Mouse (Mus musculus): ENCODE measurements around the gene G3bp2. TPM values are rescaled to one million over a fixed set of nuclear protein-coding genes. Genes with fewer than 3 reads are reported as not detected.

Gene G3bp2
- polyA plus RNA-seq, 1 experiment from 2014 or later = 153 TPM

GRCm38 (mm10) chr5:92094062-92094415, 10.5 kb upstream of the G3bp2 start:
- Histone ChIP-seq H3K4me2 (ENCODE audit: low read depth, low read length) (no peak overlapping the region), H3K27ac (replicated peaks; ENCODE audit: low read depth, low read length) (no peak overlapping the region), H3K36me3 (ENCODE audit: control insufficient read depth, insufficient read depth, low read length) (no peaks in the 10 kb centered on the region), H3K27me3 (replicated peaks; ENCODE audit: control insufficient read depth, insufficient read depth, low read length) (no peaks in the 10 kb centered on the region), H3K9ac (ENCODE audit: low read depth, low read length) (no peak overlapping the region), H3K4me1 (ENCODE audit: control insufficient read depth, insufficient read depth, low read length) (no peaks in the 10 kb centered on the region), H3K9me3 (ENCODE audit: control insufficient read depth, low read length) (no peaks in the 10 kb centered on the region), H3K4me3 (ENCODE audit: low read depth, low read length) (no peak overlapping the region)
- 69% methylated on average over 3 of the region's 3 CpGs for WGBS
- ATAC-seq (ENCODE audit: low read depth) = no peak
- no peak for DNase-seq (ENCODE audit: low spot score)

DNA sequence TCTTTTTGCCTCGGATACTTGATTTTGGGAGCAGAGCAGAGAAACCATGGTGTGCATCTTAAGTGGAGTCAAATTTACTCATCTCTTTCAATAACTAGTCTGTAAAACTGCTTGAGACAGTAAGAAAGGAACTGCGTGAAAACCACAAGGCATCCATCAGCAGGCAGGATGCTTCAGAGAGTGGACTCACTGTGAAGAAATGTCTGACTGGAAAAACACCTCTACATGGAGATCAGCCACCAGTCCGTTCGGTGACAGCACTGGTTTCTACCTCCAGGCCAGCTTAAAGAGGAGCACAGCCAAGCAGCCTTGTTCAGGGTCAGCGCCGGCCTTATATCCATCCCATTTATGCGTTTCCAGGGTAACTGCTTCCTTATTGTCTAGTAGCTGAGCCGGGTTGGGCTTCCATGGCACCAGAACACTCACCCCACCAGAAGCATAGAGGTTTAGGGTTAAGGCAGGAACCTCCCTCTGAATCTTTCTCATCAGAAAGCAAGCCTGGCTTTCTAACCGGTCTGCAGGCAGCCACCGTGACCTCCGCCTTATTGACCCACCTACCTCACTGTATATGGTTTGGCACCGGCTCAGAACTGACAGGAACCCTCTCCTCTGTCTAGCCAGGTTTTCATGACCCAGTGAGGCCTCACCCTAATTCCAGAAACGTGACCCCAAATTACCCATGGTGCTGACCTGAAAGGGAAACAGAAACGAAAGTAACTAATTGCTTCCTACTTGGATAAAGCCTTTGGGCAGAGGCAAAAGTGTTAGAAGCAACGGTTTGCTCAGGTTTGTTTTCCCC, 9.9 kb upstream of the G3bp2 start:
- Histone ChIP-seq H3K4me2 (ENCODE audit: low read depth, low read length) (no peak overlapping the region), H3K4me3 (ENCODE audit: low read depth, low read length) (no peak overlapping the region), H3K9ac (ENCODE audit: low read depth, low read length) (no peak overlapping the region), H3K36me3 (ENCODE audit: control insufficient read depth, insufficient read depth, low read length) (no peaks in the 10 kb centered on the region), H3K27me3 (replicated peaks; ENCODE audit: control insufficient read depth, insufficient read depth, low read length) (no peaks in the 10 kb centered on the region), H3K9me3 (ENCODE audit: control insufficient read depth, low read length) (no peaks in the 10 kb centered on the region), H3K27ac (replicated peaks; ENCODE audit: low read depth, low read length) (no peak overlapping the region), H3K4me1 (ENCODE audit: control insufficient read depth, insufficient read depth, low read length) (no peaks in the 10 kb centered on the region)
- DNase-seq (ENCODE audit: low spot score) = no peak
- no peak for ATAC-seq (ENCODE audit: low read depth)
- WGBS = 53% methylated on average over 15 of the region's 15 CpGs

- no peaks in the 10 kb centered on the region for H3K36me3 ChIP-seq (ENCODE audit: control insufficient read depth, insufficient read depth, low read length)
- WGBS = 90% methylated on average over 4 of the region's 4 CpGs
These were observed 4.0 kb upstream of the G3bp2 start for GRCm38 (mm10) chr5:92087469-92087868.

GRCm38 (mm10) chr5:92085821-92086550, 2.5 kb upstream of the G3bp2 start:
- no peak for ATAC-seq (ENCODE audit: low read depth)
- DNase-seq (ENCODE audit: low spot score) = no peak
- H3K9ac ChIP-seq (ENCODE audit: low read depth, low read length) = no peak overlapping the region
- 75% methylated on average over 7 of the region's 7 CpGs for WGBS
- no peaks in the 10 kb centered on the region for H3K27me3 ChIP-seq (replicated peaks; ENCODE audit: control insufficient read depth, insufficient read depth, low read length)
- H3K4me1 ChIP-seq (ENCODE audit: control insufficient read depth, insufficient read depth, low read length) = peaks cover 12% of the 10 kb centered on the region
- H3K9me3 ChIP-seq (ENCODE audit: control insufficient read depth, low read length) = no peaks in the 10 kb centered on the region
- no peak overlapping the region for H3K27ac ChIP-seq (replicated peaks; ENCODE audit: low read depth, low read length)
- no peaks in the 10 kb centered on the region for H3K36me3 ChIP-seq (ENCODE audit: control insufficient read depth, insufficient read depth, low read length)
- H3K4me3 ChIP-seq (ENCODE audit: low read depth, low read length) = no peak overlapping the region
- no peak overlapping the region for H3K4me2 ChIP-seq (ENCODE audit: low read depth, low read length)

More at GRCm38 (mm10) chr5:92087469-92087868, 4.0 kb upstream of the G3bp2 start:
- Histone ChIP-seq H3K4me1 (ENCODE audit: control insufficient read depth, insufficient read depth, low read length) (no peaks in the 10 kb centered on the region), H3K4me2 (ENCODE audit: low read depth, low read length) (no peak overlapping the region), H3K9me3 (ENCODE audit: control insufficient read depth, low read length) (no peaks in the 10 kb centered on the region), H3K27me3 (replicated peaks; ENCODE audit: control insufficient read depth, insufficient read depth, low read length) (no peaks in the 10 kb centered on the region), H3K9ac (ENCODE audit: low read depth, low read length) (no peak overlapping the region), H3K27ac (replicated peaks; ENCODE audit: low read depth, low read length) (no peak overlapping the region), H3K4me3 (ENCODE audit: low read depth, low read length) (no peak overlapping the region)
- no peak for DNase-seq (ENCODE audit: low spot score)
- no peak for ATAC-seq (ENCODE audit: low read depth)

- ATAC-seq (ENCODE audit: low read depth) (no peak), DNase-seq (ENCODE audit: low spot score) (no peak)
- H3K4me1 ChIP-seq (ENCODE audit: control insufficient read depth, insufficient read depth, low read length) = peaks cover 18% of the 10 kb centered on the region
- no peaks in the 10 kb centered on the region for H3K36me3 ChIP-seq (ENCODE audit: control insufficient read depth, insufficient read depth, low read length)
- WGBS = 59% methylated on average over 4 of the region's 4 CpGs
- no peak overlapping the region for H3K27ac ChIP-seq (replicated peaks; ENCODE audit: low read depth, low read length)
- H3K9me3 ChIP-seq (ENCODE audit: control insufficient read depth, low read length) = no peaks in the 10 kb centered on the region
- no peak overlapping the region for H3K4me3 ChIP-seq (ENCODE audit: low read depth, low read length)
- no peak overlapping the region for H3K4me2 ChIP-seq (ENCODE audit: low read depth, low read length)
- no peak overlapping the region for H3K9ac ChIP-seq (ENCODE audit: low read depth, low read length)
- no peaks in the 10 kb centered on the region for H3K27me3 ChIP-seq (replicated peaks; ENCODE audit: control insufficient read depth, insufficient read depth, low read length)
These were observed 1.7 kb upstream of the G3bp2 start for GRCm38 (mm10) chr5:92085246-92085645.

GRCm38 (mm10) chr5:92082821-92083401, 608 bp downstream of the G3bp2 start:
- Histone ChIP-seq H3K4me2 (ENCODE audit: low read depth, low read length) (peak overlapping the region; percentile 74), H3K9me3 (ENCODE audit: control insufficient read depth, low read length) (no peaks in the 10 kb centered on the region), H3K27ac (replicated peaks; ENCODE audit: low read depth, low read length) (peak overlapping the region; percentile 97), H3K4me1 (ENCODE audit: control insufficient read depth, insufficient read depth, low read length) (peaks cover 25% of the 10 kb centered on the region), H3K36me3 (ENCODE audit: control insufficient read depth, insufficient read depth, low read length) (no peaks in the 10 kb centered on the region), H3K4me3 (ENCODE audit: low read depth, low read length) (peak overlapping the region; percentile 95), H3K27me3 (replicated peaks; ENCODE audit: control insufficient read depth, insufficient read depth, low read length) (no peaks in the 10 kb centered on the region), H3K9ac (ENCODE audit: low read depth, low read length) (peak overlapping the region; percentile 97)
- 0% methylated on average over 36 of the region's 55 CpGs for WGBS
- DNase-seq (ENCODE audit: low spot score) (peak; percentile 67), ATAC-seq (ENCODE audit: low read depth) (peak; percentile 59)

DNA sequence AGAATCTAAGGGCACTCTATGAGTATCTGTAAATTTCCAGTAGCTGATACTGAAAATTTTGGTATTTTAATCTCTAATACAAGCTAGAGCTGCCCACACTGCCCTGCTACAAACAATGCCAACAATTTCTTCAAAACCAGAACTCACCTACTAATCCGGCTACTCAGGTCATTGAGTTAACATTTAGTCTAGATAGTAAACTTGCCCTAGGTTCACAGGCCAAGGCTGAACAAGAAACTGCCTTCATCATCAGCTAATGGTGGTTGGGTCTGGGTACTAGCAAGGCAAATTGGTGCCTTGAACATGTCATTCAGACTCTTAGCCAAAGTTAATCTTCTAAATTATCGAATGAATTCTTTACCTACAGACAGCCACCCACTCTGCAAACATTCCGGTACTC, 2.2 kb downstream of the G3bp2 start:
- Histone ChIP-seq H3K27me3 (replicated peaks; ENCODE audit: control insufficient read depth, insufficient read depth, low read length) (no peaks in the 10 kb centered on the region), H3K4me3 (ENCODE audit: low read depth, low read length) (peak overlapping the region; percentile 95; the same call in 1 of the 2 replicates), H3K4me2 (ENCODE audit: low read depth, low read length) (peak overlapping the region; percentile 74), H3K9ac (ENCODE audit: low read depth, low read length) (no peak overlapping the region), H3K9me3 (ENCODE audit: control insufficient read depth, low read length) (no peaks in the 10 kb centered on the region), H3K4me1 (ENCODE audit: control insufficient read depth, insufficient read depth, low read length) (peaks cover 25% of the 10 kb centered on the region), H3K27ac (replicated peaks; ENCODE audit: low read depth, low read length) (no peak overlapping the region), H3K36me3 (ENCODE audit: control insufficient read depth, insufficient read depth, low read length) (no peaks in the 10 kb centered on the region)
- ATAC-seq (ENCODE audit: low read depth) (no peak), DNase-seq (ENCODE audit: low spot score) (no peak)
- 59% methylated on average over 3 of the region's 3 CpGs for whole genome bisulfite sequencing

DNA sequence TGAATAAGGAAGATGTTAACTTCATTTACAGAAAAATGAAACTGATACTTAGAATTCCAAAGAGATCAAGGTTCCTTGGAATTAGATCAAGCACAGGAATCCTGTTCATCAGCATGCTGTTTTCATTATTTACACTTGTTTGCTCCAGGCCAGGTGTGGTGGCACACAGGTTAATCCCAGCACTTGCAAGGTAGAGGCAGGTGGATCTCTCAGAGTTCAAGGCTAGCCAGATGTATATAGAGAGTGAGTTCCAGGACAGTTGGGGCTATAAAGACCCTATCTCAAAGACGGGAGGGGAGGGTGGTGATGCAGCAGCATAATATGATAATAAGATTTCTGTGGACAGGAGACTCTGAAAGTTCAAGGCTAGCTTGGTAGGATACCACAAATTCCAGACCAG, 3.1 kb downstream of the G3bp2 start:
- H3K27me3 ChIP-seq (replicated peaks; ENCODE audit: control insufficient read depth, insufficient read depth, low read length) = no peaks in the 10 kb centered on the region
- H3K4me1 ChIP-seq (ENCODE audit: control insufficient read depth, insufficient read depth, low read length) = peaks cover 25% of the 10 kb centered on the region
- no peak overlapping the region for H3K4me3 ChIP-seq (ENCODE audit: low read depth, low read length)
- WGBS = 74% methylated on average over 1 of the region's 1 CpGs
- no peak overlapping the region for H3K4me2 ChIP-seq (ENCODE audit: low read depth, low read length)
- ATAC-seq (ENCODE audit: low read depth) (no peak), DNase-seq (ENCODE audit: low spot score) (no peak)
- no peak overlapping the region for H3K9ac ChIP-seq (ENCODE audit: low read depth, low read length)
- H3K9me3 ChIP-seq (ENCODE audit: control insufficient read depth, low read length) = no peaks in the 10 kb centered on the region
- no peak overlapping the region for H3K27ac ChIP-seq (replicated peaks; ENCODE audit: low read depth, low read length)
- no peaks in the 10 kb centered on the region for H3K36me3 ChIP-seq (ENCODE audit: control insufficient read depth, insufficient read depth, low read length)

All from embryonic facial prominence, embryonic 14.5 days (tissue).